Mouse (Mus musculus) midbrain, embryonic 14.5 days (tissue): Measurements from ENCODE around the gene Rpl23a. TPM values are rescaled to one million over a fixed set of nuclear protein-coding genes. Genes with fewer than 3 reads are reported as not detected.
"Not testable (repeated sequence)": the region's sequence is repeated elsewhere in the genome, so short reads cannot be mapped to it uniquely, and the experiment has no call there.

Source experiments
- ATAC-seq: fragments of 200-750 bp; cut with Nextera tagmentation; 2 replicates; pipeline ENCODE4 v1.8.0; 2017; ENCODE audit warnings: moderate number of reproducible peaks, moderate library complexity; ENCODE audit not compliant: low FRiP score, low TSS enrichment
- DNase-seq: peaks from one replicate; pipeline ENCODE4 v3.0.0-alpha.2; 2015
- H3K27ac ChIP-seq: fragments of 300-500 bp; sonication (generic); replicated peaks from 2 replicates; pipeline ENCODE4 v1.5.1; 2014; ENCODE audit warnings: mild to moderate bottlenecking, low read depth, low read length, moderate library complexity
- H3K27me3 ChIP-seq: fragments of 300-500 bp; sonication (generic); 2 replicates; pipeline ENCODE4 v1.6.1; 2014; ENCODE audit warnings: low read length, control low read depth, mixed read lengths; ENCODE audit not compliant: control insufficient read depth, insufficient read depth
- H3K36me3 ChIP-seq: fragments of 300-500 bp; sonication (generic); 2 replicates; pipeline ENCODE4 v1.6.1; 2014; ENCODE audit warnings: low read length, control low read depth; ENCODE audit not compliant: control insufficient read depth, insufficient read depth
- H3K4me1 ChIP-seq: fragments of 300-500 bp; sonication (generic); 2 replicates; pipeline ENCODE4 v1.6.1; 2014; ENCODE audit warnings: mild to moderate bottlenecking, antibody characterized with exemption, low read length, control low read depth; ENCODE audit not compliant: control insufficient read depth, insufficient read depth
- H3K4me2 ChIP-seq: fragments of 300-500 bp; sonication (generic); 2 replicates; pipeline ENCODE4 v1.6.1; 2014; ENCODE audit warnings: mild to moderate bottlenecking, low read length, moderate library complexity
- H3K4me3 ChIP-seq: fragments of 300-500 bp; sonication (generic); replicated peaks from 2 replicates; pipeline ENCODE4 v1.5.1; 2014; ENCODE audit warnings: low read depth, low read length
- H3K9ac ChIP-seq: fragments of 300-500 bp; sonication (generic); replicated peaks from 2 replicates; pipeline ENCODE4 v1.6.1; 2014; ENCODE audit warnings: mild to moderate bottlenecking, low read length, moderate library complexity
- H3K9me3 ChIP-seq: fragments of 300-500 bp; sonication (generic); 2 replicates; pipeline ENCODE4 v1.6.1; 2016; ENCODE audit warnings: low read length, control low read depth, mixed read lengths; ENCODE audit not compliant: control insufficient read depth
- WGBS: fragments of 180-500 bp; shearing (Covaris S2); extraction: QIAGEN DNeasy Blood & Tissue Kit; methylation state at CpG from one replicate; pipeline ENCODE4 v1.1.7; 2014; 5-methylcytosine and 5-hydroxymethylcytosine counted together
- polyA plus RNA-seq: library from polyadenylated mRNA; unstranded; fragments of >200 nt; fragmentation: Nextera tagmentation; extraction: Ambion mirVana; gene quantifications from 2 replicates; pipeline ENCODE4 v1.2.1, GENCODE M21; 2014

Rpl23a gene
- polyA plus RNA-seq, 1 experiment from 2014 or later, result 977 TPM

DNA sequence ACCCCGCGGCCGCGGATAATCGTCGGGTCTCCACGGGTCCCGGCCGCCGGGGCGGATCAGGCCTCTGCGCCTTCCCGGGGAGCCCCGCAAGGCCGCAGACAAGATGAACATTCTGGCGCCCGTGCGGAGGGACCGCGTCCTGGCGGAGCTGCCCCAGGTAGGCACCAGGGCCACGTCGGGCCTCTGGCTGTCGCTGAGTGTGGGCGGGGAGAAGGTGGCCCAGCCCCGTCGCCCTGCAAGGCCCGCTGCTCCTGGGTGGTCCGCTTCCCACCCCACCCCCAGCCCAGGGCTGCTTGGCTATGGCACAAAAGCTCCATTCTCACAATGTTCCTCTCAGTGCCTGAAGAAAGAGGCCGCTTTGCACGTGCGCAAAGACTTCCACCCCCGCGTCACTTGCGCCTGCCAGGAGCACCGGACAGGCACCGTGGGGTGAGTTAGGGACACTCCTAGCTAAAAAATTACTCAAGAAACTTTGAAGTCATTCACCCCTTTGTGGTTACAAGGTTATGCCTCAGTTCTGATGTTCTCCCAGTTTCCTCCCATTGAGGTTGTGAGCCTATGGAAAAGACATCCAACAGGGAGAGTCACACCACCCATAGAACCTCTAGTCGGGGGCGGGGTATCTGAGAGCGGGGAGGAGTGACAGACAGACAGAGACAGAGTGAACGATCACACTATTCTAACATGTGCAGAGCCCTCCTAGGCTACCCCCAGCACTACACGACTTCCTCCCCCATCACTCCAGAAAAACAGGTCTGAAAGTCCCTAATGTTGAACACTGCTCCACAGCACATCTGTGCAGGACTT, 6.1 kb upstream of the Rpl23a start:
- WGBS, result under 1% methylated on average over 42 of the region's 42 CpGs
- Histone ChIP-seq H3K9ac (peak overlapping the region; percentile 88), H3K36me3 (peaks cover 19% of the 10 kb centered on the region), H3K4me3 (peak overlapping the region; percentile 72), H3K4me1 (peaks cover 6% of the 10 kb centered on the region; the same call in 1 of the 2 replicates), H3K27me3 (no peaks in the 10 kb centered on the region), H3K27ac (peak overlapping the region; percentile 90), H3K9me3 (no peaks in the 10 kb centered on the region), H3K4me2 (peak overlapping the region; percentile 57)
- ATAC-seq (peak; percentile 82), DNase-seq (peak; percentile 87)

DNA sequence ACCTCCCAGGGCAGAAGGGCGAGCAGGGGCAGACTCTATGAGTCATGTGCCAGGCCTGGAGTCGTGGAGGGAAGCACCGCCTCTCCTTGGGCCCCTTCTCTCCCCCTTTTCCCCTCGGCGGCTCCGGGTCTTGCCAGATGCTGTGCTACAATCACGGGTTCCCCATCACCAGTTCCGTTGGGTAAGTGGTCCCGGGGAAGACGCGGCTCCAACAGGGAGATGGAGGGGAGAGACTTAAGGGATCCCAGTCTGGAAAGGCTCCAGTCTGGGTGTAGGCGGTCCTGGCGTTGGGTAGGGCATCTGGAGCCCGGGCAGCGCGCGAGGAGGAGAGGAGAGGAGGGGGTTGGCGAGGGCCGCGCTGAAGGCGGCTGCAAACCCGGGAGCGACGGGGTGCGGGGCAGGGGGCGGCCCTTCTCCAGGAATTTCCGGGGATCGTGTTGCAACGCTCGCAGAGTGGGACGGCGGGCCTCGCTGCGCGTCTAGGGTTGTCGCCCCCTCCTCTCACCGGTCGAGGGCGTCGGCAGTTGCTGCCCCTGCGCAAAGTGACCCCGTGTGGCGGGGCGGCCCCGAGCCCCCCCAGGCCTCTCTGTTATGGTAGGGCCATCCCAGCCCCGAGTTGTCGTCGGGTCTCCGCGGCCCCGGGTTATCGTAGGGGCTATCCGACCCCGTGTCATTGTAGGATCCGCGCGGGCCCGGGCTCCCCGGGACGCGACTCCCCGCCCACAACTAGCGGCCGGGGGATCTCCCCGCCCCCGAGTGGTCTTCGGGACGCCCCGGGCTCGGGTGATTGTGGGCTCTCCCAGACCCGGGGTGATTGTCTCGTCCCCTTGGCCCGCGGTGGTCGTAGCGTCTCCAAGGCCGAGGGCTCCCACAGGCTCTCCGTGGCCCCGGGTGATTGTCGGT, 5.2 kb upstream of the Rpl23a start, which contains the start of gene Rab34:
Gene Rab34, plus strand, starts transcription at position 100 of the 903 bp plus-strand sequence.
- Histone ChIP-seq H3K4me1 (peaks cover 10% of the 10 kb centered on the region; the same call in 1 of the 2 replicates), H3K27ac (peak within 1 kb of the TSS; percentile 90), H3K9me3 (no peaks in the 10 kb centered on the region), H3K4me3 (peak within 1 kb of the TSS; percentile 72), H3K4me2 (peak within 1 kb of the TSS; percentile 57), H3K27me3 (no peaks in the 10 kb centered on the region), H3K9ac (peak within 1 kb of the TSS; percentile 88), H3K36me3 (peaks cover 19% of the 10 kb centered on the region)
- DNase-seq (peak; percentile 88), ATAC-seq (peak; percentile 74)
- WGBS, result under 1% methylated on average over 78 of the region's 80 CpGs

DNA sequence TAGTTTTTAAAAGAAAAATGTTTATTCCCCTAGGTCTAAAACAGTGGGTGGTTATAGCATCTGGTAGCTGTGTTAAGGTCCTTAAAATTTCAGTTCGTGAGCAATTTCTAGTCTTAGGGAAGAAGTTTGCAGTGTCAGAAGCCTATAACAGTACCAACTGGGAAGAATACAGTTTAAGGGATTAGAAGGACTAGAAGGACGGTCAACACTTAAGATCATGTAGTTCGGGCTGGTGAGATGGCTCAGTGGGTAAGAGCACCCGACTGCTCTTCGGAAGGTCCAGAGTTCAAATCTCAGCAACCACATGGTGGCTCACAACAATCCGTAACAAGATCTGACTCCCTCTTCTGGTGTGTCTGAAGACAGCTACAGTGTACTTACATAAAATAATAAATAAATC, 1.3 kb upstream of the Rpl23a start:
- not testable (repeated sequence) for H3K4me3 ChIP-seq, DNase-seq, ATAC-seq, H3K4me2 ChIP-seq, H3K27ac ChIP-seq, H3K9ac ChIP-seq, H3K27me3 ChIP-seq, H3K9me3 ChIP-seq
- WGBS, result 95% methylated on average over 6 of the region's 6 CpGs
- H3K36me3 ChIP-seq, result peaks cover 26% of the 10 kb centered on the region
- H3K4me1 ChIP-seq, result peaks cover 15% of the 10 kb centered on the region

DNA sequence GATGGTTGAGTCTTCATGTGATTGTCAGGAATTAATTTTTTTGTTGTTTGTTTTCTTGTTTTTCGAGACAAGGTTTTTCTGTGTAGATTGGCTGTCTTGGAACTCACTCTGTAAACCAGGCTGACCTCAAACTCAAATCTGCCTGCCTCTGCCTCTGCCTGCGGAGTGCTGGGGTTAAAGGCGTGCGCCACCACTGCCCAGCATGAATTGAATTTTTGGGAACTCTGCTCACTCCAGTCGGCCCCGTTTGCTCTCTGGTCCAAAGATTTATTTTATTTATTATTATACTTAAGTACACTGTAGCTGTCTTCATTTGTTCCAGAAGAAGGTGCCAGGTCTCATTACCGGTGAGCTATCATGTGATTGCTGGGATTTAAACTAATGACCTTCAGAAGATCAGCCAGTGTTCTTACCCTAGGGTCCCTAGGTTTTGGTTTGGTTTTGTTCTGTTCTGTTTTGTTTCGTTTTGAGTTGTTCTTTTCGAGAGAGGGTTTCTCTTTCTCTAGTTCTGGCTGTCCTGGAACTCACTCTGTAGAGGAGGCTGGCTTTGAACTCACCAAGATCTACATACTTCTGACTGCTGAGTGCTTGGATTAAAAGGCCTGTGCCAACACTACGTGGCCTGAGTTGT, 615 bp upstream of the Rpl23a start:
- Histone ChIP-seq H3K27me3 (no peaks in the 10 kb centered on the region), H3K9me3 (no peaks in the 10 kb centered on the region), H3K4me1 (peaks cover 15% of the 10 kb centered on the region), H3K9ac (0 out of 2 replicates have a peak overlapping the region, but pooled peaks have one; percentile 1), H3K27ac (no peak overlapping the region), H3K36me3 (peaks cover 33% of the 10 kb centered on the region), H3K4me3 (peak overlapping the region; percentile 90), H3K4me2 (peak overlapping the region; percentile 83)
- no peak for DNase-seq
- ATAC-seq, result no peak
- WGBS, result 57% methylated on average over 10 of the region's 10 CpGs

- Histone ChIP-seq H3K4me2 (peak overlapping the region; percentile 83), H3K4me1 (peaks cover 23% of the 10 kb centered on the region), H3K9me3 (no peaks in the 10 kb centered on the region), H3K9ac (peak overlapping the region; percentile 90), H3K4me3 (peak overlapping the region; percentile 90), H3K36me3 (peaks cover 36% of the 10 kb centered on the region), H3K27me3 (no peaks in the 10 kb centered on the region), H3K27ac (peak overlapping the region; percentile 95; the same call in 1 of the 2 replicates)
- DNase-seq (no peak), ATAC-seq (no peak)
- 8% methylated on average over 7 of the region's 7 CpGs for WGBS
Observed at GRCm38 (mm10) chr11:78182450-78182849, 934 bp downstream of the Rpl23a start.

DNA sequence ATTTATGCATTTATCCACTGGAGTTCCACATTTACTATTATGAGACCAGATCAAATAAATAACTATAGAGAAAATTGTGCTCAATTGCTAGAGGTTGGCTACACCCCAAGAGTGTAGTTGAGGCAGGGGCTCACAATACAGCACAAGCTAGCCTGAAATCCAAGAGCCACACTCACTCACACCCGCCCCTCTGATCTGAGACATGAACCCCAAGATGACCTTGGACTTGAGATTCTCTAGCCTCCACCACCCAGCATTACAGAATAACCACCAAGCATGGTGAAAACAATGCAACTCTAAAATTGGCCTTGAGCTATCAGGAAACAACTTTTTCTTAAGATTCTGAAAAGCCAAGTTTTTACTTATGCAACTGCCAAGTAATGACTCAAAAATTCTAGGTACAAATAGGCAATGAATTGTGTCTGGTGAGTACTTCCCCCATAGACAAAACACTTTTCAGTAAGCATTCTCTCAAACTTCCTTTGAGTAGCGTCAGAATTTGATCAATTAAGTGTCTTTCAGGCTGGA, 1.5 kb downstream of the Rpl23a start:
- H3K27ac ChIP-seq, result no peak overlapping the region
- peaks cover 36% of the 10 kb centered on the region for H3K36me3 ChIP-seq
- no peaks in the 10 kb centered on the region for H3K9me3 ChIP-seq
- ATAC-seq (no peak), DNase-seq (no peak)
- H3K4me2 ChIP-seq, result peak overlapping the region; percentile 83
- no peaks in the 10 kb centered on the region for H3K27me3 ChIP-seq
- H3K4me3 ChIP-seq, result peak overlapping the region; percentile 90
- H3K4me1 ChIP-seq, result peaks cover 27% of the 10 kb centered on the region
- H3K9ac ChIP-seq, result peak overlapping the region; percentile 90; the same call in 1 of the 2 replicates
- 54% methylated on average over 2 of the region's 2 CpGs for WGBS

DNA sequence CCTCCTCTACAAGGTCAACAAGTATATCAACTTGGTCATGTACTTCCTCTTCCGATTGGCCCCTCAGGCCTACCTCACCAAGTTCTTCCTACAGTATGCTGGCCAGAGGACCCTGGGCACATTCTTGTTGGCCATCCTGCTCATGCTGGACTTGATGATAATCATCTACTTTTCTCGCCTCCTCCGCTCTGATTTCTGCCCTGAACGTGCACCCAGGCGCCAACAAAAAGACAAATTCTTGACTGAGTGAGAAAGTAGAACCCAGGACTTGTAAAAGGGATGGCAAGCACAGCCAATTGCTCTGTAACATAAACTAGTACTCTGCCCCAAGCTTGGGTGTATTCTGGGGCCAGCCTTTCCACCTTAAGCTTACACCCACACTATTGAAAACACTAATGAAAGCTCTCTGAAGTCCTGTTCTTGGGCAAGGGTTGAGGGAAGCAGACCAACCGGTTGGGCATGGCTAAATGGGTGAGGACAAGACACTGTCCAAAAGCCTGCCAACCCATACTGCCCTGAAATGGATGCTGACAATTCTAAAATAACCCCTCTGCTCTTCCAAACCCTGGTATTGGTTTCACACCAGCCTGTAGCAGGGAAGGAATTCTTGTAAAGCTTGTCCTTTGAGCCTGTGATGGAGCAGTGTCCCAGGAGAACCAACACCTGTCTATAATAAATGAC, 3.2 kb downstream of the Rpl23a start:
- no peak overlapping the region for H3K4me3 ChIP-seq
- no peak overlapping the region for H3K4me2 ChIP-seq
- no peaks in the 10 kb centered on the region for H3K9me3 ChIP-seq
- H3K36me3 ChIP-seq, result peaks cover 36% of the 10 kb centered on the region
- WGBS, result 87% methylated on average over 6 of the region's 6 CpGs
- no peak overlapping the region for H3K27ac ChIP-seq
- ATAC-seq (no peak), DNase-seq (no peak)
- peaks cover 32% of the 10 kb centered on the region for H3K4me1 ChIP-seq
- no peak overlapping the region for H3K9ac ChIP-seq
- no peaks in the 10 kb centered on the region for H3K27me3 ChIP-seq
